Mouse (Mus musculus) MEL-GATA-1-ER (cell line): ENCODE data around the gene Kat8.
A peak's percentile ranks its signal among the peaks of the same experiment; 100 is the strongest.
"Not testable (repeated sequence)": the region's sequence is repeated elsewhere in the genome, so short reads cannot be mapped to it uniquely, and the experiment has no call there.

Experiments used
- DNase-seq: peaks from one replicate; pipeline ENCODE4 v3.0.0-alpha.2; 2012; ENCODE audit warnings: low read depth; ENCODE audit errors: extremely low read depth

Kat8 gene

GRCm38 (mm10) chr7:127912190-127912871 is at the start of gene Kat8:
Gene Kat8 (plus strand): TSS chr7:127912516.
- DNase-seq, result peak; percentile 84

- DNase-seq, result no peak
These were observed 45.9 kb upstream of the Kat8 start for GRCm38 (mm10) chr7:127866434-127866833.

- DNase-seq, result no peak
These were observed 44.7 kb upstream of the Kat8 start for GRCm38 (mm10) chr7:127867641-127868040.

- DNase-seq, result no peak
These were observed 43.0 kb upstream of the Kat8 start for GRCm38 (mm10) chr7:127869149-127869810.

- no peak for DNase-seq
These were observed 42.0 kb upstream of the Kat8 start for GRCm38 (mm10) chr7:127870136-127870821.

- no peak for DNase-seq
These were observed 37.3 kb upstream of the Kat8 start for GRCm38 (mm10) chr7:127874812-127875626.

- DNase-seq, result peak; percentile 70
These were observed 36.7 kb upstream of the Kat8 start for GRCm38 (mm10) chr7:127875627-127876001.

- peak; percentile 83 for DNase-seq
These were observed 36.3 kb upstream of the Kat8 start, which contains the start of gene Zfp646 for GRCm38 (mm10) chr7:127876041-127876466. Gene Zfp646 (plus strand): TSS chr7:127876221.

GRCm38 (mm10) chr7:127876467-127877348 is 35.6 kb upstream of the Kat8 start, which contains the start of gene Zfp668:
Gene Zfp668 (minus strand): TSS chr7:127876828.
- DNase-seq, result peak; percentile 93

- no peak for DNase-seq
These were observed 33.0 kb upstream of the Kat8 start for GRCm38 (mm10) chr7:127879301-127879700.

- DNase-seq, result no peak
These were observed 31.9 kb upstream of the Kat8 start for GRCm38 (mm10) chr7:127880431-127880830.

GRCm38 (mm10) chr7:127885951-127886350 is 26.4 kb upstream of the Kat8 start:
- DNase-seq, result no peak

- DNase-seq, result no peak
These were observed 25.8 kb upstream of the Kat8 start for GRCm38 (mm10) chr7:127886551-127886950.

GRCm38 (mm10) chr7:127887191-127887590 is 25.1 kb upstream of the Kat8 start:
- DNase-seq, result no peak

GRCm38 (mm10) chr7:127887781-127888180 is 24.5 kb upstream of the Kat8 start:
- no peak for DNase-seq

- DNase-seq, result no peak
These were observed 23.5 kb upstream of the Kat8 start for GRCm38 (mm10) chr7:127888821-127889220.

GRCm38 (mm10) chr7:127890798-127891197 is 21.5 kb upstream of the Kat8 start, which contains the start of gene Prss53:
Gene Prss53 (minus strand): TSS chr7:127890970.
- no peak for DNase-seq

- no peak for DNase-seq
These were observed 17.8 kb upstream of the Kat8 start for GRCm38 (mm10) chr7:127894480-127894879.

- peak; percentile 96 for DNase-seq
These were observed 16.9 kb upstream of the Kat8 start, which contains the start of the genes Gm21974 and Vkorc1 for GRCm38 (mm10) chr7:127895442-127895841. Gene Gm21974 (minus strand): TSS chr7:127895454. Gene Vkorc1 (minus strand): TSS chr7:127895617.

- DNase-seq, result not testable (repeated sequence)
These were observed 16.4 kb upstream of the Kat8 start for GRCm38 (mm10) chr7:127895891-127896290.
